Mouse (Mus musculus) limb, embryonic 15.5 days (tissue): ENCODE data around the gene Itpkb. TPM values are rescaled to one million over a fixed set of nuclear protein-coding genes. Genes with fewer than 3 reads are reported as not detected.
A peak's percentile ranks its signal among the peaks of the same experiment; 100 is the strongest.

Source experiments
- ATAC-seq: fragments of 200-750 bp; cut with Nextera tagmentation; 2 replicates; pipeline ENCODE4 v1.8.0; 2017; ENCODE audit warnings: low read depth, moderate TSS enrichment; ENCODE audit not compliant: insufficient number of reproducible peaks, low FRiP score, low TSS enrichment
- H3K27ac ChIP-seq: fragments of 300-500 bp; sonication (generic); 2 replicates; pipeline ENCODE4 v1.5.1; 2015; ENCODE audit warnings: moderate library complexity, mild to moderate bottlenecking, inconsistent platforms
- H3K27me3 ChIP-seq: fragments of 300-500 bp; sonication (generic); 2 replicates; pipeline ENCODE4 v1.6.1; 2015; ENCODE audit warnings: inconsistent platforms
- H3K36me3 ChIP-seq: fragments of 300-500 bp; sonication (generic); 2 replicates; pipeline ENCODE4 v1.6.1; 2015; ENCODE audit warnings: inconsistent platforms
- H3K4me1 ChIP-seq: fragments of 300-500 bp; sonication (generic); 2 replicates; pipeline ENCODE4 v1.6.1; 2015; ENCODE audit warnings: inconsistent platforms
- H3K4me2 ChIP-seq: fragments of 300-500 bp; sonication (generic); 2 replicates; pipeline ENCODE4 v1.6.1; 2015; ENCODE audit warnings: mild to moderate bottlenecking, inconsistent platforms
- H3K4me3 ChIP-seq: fragments of 300-500 bp; sonication (generic); 2 replicates; pipeline ENCODE4 v1.5.1; 2015; ENCODE audit warnings: mild to moderate bottlenecking, inconsistent platforms
- H3K9ac ChIP-seq: fragments of 300-500 bp; sonication (generic); 2 replicates; pipeline ENCODE4 v1.6.1; 2015; ENCODE audit warnings: inconsistent platforms
- H3K9me3 ChIP-seq: fragments of 300-500 bp; sonication (generic); 2 replicates; pipeline ENCODE4 v1.6.1; 2016; ENCODE audit warnings: inconsistent platforms
- WGBS: fragments of 180-500 bp; shearing (Covaris S2); methylation state at CpG from one replicate; pipeline ENCODE4 v1.1.7; 2015; 5-methylcytosine and 5-hydroxymethylcytosine counted together
- polyA plus RNA-seq: library from polyadenylated mRNA; unstranded; fragments of >200 nt; fragmentation: Nextera tagmentation; extraction: Ambion mirVana; gene quantifications from 2 replicates; pipeline ENCODE4 v1.2.1, GENCODE M21; 2015

The Itpkb gene
- polyA plus RNA-seq, 1 experiment from 2014 or later, result 15.1 TPM

GRCm38 (mm10) chr1:180433098-180433538 lies 102.8 kb downstream of the Itpkb start:
- Histone ChIP-seq H3K4me2 (peak overlapping the region; percentile 42), H3K9me3 (no peaks in the 10 kb centered on the region), H3K36me3 (no peaks in the 10 kb centered on the region), H3K27me3 (0 out of 2 replicates have a peak, but pooled peaks cover 3% of the 10 kb centered on the region), H3K4me3 (peak overlapping the region; percentile 25), H3K9ac (0 out of 2 replicates have a peak overlapping the region, but pooled peaks have one; percentile 12), H3K27ac (no peak overlapping the region), H3K4me1 (peaks cover 37% of the 10 kb centered on the region)
- 2% methylated on average over 16 of the region's 16 CpGs for WGBS
- no peak for ATAC-seq

- H3K4me3 ChIP-seq, result no peak overlapping the region
- ATAC-seq, result peak; percentile 68; the same call in 1 of the 2 replicates
- no peak overlapping the region for H3K27ac ChIP-seq
- no peaks in the 10 kb centered on the region for H3K36me3 ChIP-seq
- H3K9me3 ChIP-seq, result no peaks in the 10 kb centered on the region
- H3K27me3 ChIP-seq, result 0 out of 2 replicates have a peak, but pooled peaks cover 3% of the 10 kb centered on the region
- no peak overlapping the region for H3K4me2 ChIP-seq
- peaks cover 30% of the 10 kb centered on the region for H3K4me1 ChIP-seq
- WGBS, result 20% methylated on average over 7 of the region's 7 CpGs
- H3K9ac ChIP-seq, result no peak overlapping the region
Measured at GRCm38 (mm10) chr1:180433796-180434566, 103.7 kb downstream of the Itpkb start.

GRCm38 (mm10) chr1:180434925-180435324 lies 104.6 kb downstream of the Itpkb start:
- Histone ChIP-seq H3K4me2 (no peak overlapping the region), H3K36me3 (no peaks in the 10 kb centered on the region), H3K4me3 (no peak overlapping the region), H3K27ac (no peak overlapping the region), H3K9ac (no peak overlapping the region), H3K4me1 (peaks cover 24% of the 10 kb centered on the region), H3K27me3 (0 out of 2 replicates have a peak, but pooled peaks cover 3% of the 10 kb centered on the region), H3K9me3 (no peaks in the 10 kb centered on the region)
- 8% methylated on average over 9 of the region's 9 CpGs for WGBS
- ATAC-seq, result no peak

- H3K4me3 ChIP-seq, result no peak overlapping the region
- no peak overlapping the region for H3K9ac ChIP-seq
- H3K9me3 ChIP-seq, result no peaks in the 10 kb centered on the region
- H3K4me2 ChIP-seq, result no peak overlapping the region
- WGBS, result 70% methylated on average over 4 of the region's 4 CpGs
- H3K4me1 ChIP-seq, result peaks cover 6% of the 10 kb centered on the region
- 0 out of 2 replicates have a peak, but pooled peaks cover 3% of the 10 kb centered on the region for H3K27me3 ChIP-seq
- ATAC-seq, result no peak
- H3K27ac ChIP-seq, result no peak overlapping the region
- H3K36me3 ChIP-seq, result no peaks in the 10 kb centered on the region
Measured at GRCm38 (mm10) chr1:180439496-180439895, 109.2 kb downstream of the Itpkb start.

- H3K27me3 ChIP-seq, result no peaks in the 10 kb centered on the region
- no peak; the same call in 1 of the 2 replicates for ATAC-seq
- no peaks in the 10 kb centered on the region for H3K9me3 ChIP-seq
Measured at GRCm38 (mm10) chr1:180444411-180444810, 114.1 kb downstream of the Itpkb start.

GRCm38 (mm10) chr1:180449641-180450040 lies 119.4 kb downstream of the Itpkb start:
- ATAC-seq, result no peak
- Histone ChIP-seq H3K4me1 (no peaks in the 10 kb centered on the region), H3K9me3 (no peaks in the 10 kb centered on the region), H3K36me3 (no peaks in the 10 kb centered on the region), H3K4me3 (no peak overlapping the region), H3K9ac (no peak overlapping the region), H3K4me2 (no peak overlapping the region), H3K27me3 (no peaks in the 10 kb centered on the region), H3K27ac (no peak overlapping the region)
- WGBS, result 46% methylated on average over 2 of the region's 2 CpGs

More at GRCm38 (mm10) chr1:180444411-180444810, 114.1 kb downstream of the Itpkb start:
- no peak overlapping the region for H3K4me3 ChIP-seq
- no peak overlapping the region for H3K4me2 ChIP-seq
- no peaks in the 10 kb centered on the region for H3K4me1 ChIP-seq
- H3K9ac ChIP-seq, result no peak overlapping the region
- 54% methylated on average over 3 of the region's 3 CpGs for whole genome bisulfite sequencing
- H3K27ac ChIP-seq, result no peak overlapping the region
- H3K36me3 ChIP-seq, result no peaks in the 10 kb centered on the region

- Histone ChIP-seq H3K9me3 (no peaks in the 10 kb centered on the region), H3K4me2 (no peak overlapping the region), H3K4me1 (peaks cover 30% of the 10 kb centered on the region), H3K36me3 (no peaks in the 10 kb centered on the region), H3K9ac (no peak overlapping the region), H3K27me3 (no peaks in the 10 kb centered on the region), H3K27ac (0 out of 2 replicates have a peak overlapping the region, but pooled peaks have one; percentile 13), H3K4me3 (no peak overlapping the region)
- WGBS, result 24% methylated on average over 6 of the region's 6 CpGs
- ATAC-seq, result no peak; the same call in 1 of the 2 replicates
Measured at GRCm38 (mm10) chr1:180458274-180458673, 128.0 kb downstream of the Itpkb start.

- WGBS, result 57% methylated on average over 3 of the region's 3 CpGs
- Histone ChIP-seq H3K4me3 (no peak overlapping the region), H3K4me1 (peaks cover 30% of the 10 kb centered on the region), H3K9ac (no peak overlapping the region), H3K27me3 (no peaks in the 10 kb centered on the region), H3K4me2 (no peak overlapping the region), H3K36me3 (no peaks in the 10 kb centered on the region), H3K27ac (0 out of 2 replicates have a peak overlapping the region, but pooled peaks have one; percentile 13), H3K9me3 (no peaks in the 10 kb centered on the region)
- no peak for ATAC-seq
Measured at GRCm38 (mm10) chr1:180458680-180459079, 128.4 kb downstream of the Itpkb start.

- Histone ChIP-seq H3K27me3 (no peaks in the 10 kb centered on the region), H3K4me3 (no peak overlapping the region), H3K4me2 (no peak overlapping the region), H3K9me3 (no peaks in the 10 kb centered on the region), H3K36me3 (no peaks in the 10 kb centered on the region), H3K9ac (no peak overlapping the region), H3K27ac (peak overlapping the region; percentile 9; the same call in 1 of the 2 replicates), H3K4me1 (peaks cover 30% of the 10 kb centered on the region)
- 37% methylated on average over 5 of the region's 5 CpGs for WGBS
- no peak for ATAC-seq
Measured at GRCm38 (mm10) chr1:180460721-180461120, 130.4 kb downstream of the Itpkb start.

GRCm38 (mm10) chr1:180462396-180462795 lies 132.1 kb downstream of the Itpkb start:
- Histone ChIP-seq H3K9ac (no peak overlapping the region), H3K9me3 (no peaks in the 10 kb centered on the region), H3K27ac (peak overlapping the region; percentile 33; the same call in 1 of the 2 replicates), H3K4me2 (no peak overlapping the region), H3K36me3 (no peaks in the 10 kb centered on the region), H3K27me3 (no peaks in the 10 kb centered on the region), H3K4me3 (no peak overlapping the region), H3K4me1 (peaks cover 30% of the 10 kb centered on the region)
- WGBS, result 63% methylated on average over 5 of the region's 5 CpGs
- ATAC-seq, result no peak

- no peak overlapping the region for H3K4me3 ChIP-seq
- no peaks in the 10 kb centered on the region for H3K36me3 ChIP-seq
- H3K9ac ChIP-seq, result no peak overlapping the region
- ATAC-seq, result no peak
- WGBS, result 84% methylated on average over 5 of the region's 5 CpGs
- no peak overlapping the region for H3K4me2 ChIP-seq
- no peak overlapping the region for H3K27ac ChIP-seq
- H3K9me3 ChIP-seq, result no peaks in the 10 kb centered on the region
- no peaks in the 10 kb centered on the region for H3K27me3 ChIP-seq
- peaks cover 25% of the 10 kb centered on the region for H3K4me1 ChIP-seq
Measured at GRCm38 (mm10) chr1:180462983-180463475, 132.7 kb downstream of the Itpkb start.

GRCm38 (mm10) chr1:180464357-180464756 lies 134.1 kb downstream of the Itpkb start:
- H3K4me1 ChIP-seq, result peaks cover 16% of the 10 kb centered on the region; the same call in 1 of the 2 replicates
- no peak overlapping the region for H3K27ac ChIP-seq
- WGBS, result 64% methylated on average over 5 of the region's 5 CpGs
- no peak overlapping the region for H3K4me2 ChIP-seq
- H3K36me3 ChIP-seq, result no peaks in the 10 kb centered on the region
- no peaks in the 10 kb centered on the region for H3K27me3 ChIP-seq
- ATAC-seq, result no peak
- no peaks in the 10 kb centered on the region for H3K9me3 ChIP-seq
- H3K4me3 ChIP-seq, result no peak overlapping the region
- no peak overlapping the region for H3K9ac ChIP-seq
